Mouse (Mus musculus) mature B cell (primary cell): ENCODE results near the gene Zzz3.

Experiments
- in situ Hi-C: fragments of 300-500 bp; cut with MboI; formaldehyde crosslinking; loops from 2 replicates; pipeline ENCODE4 v1.14.3; 2019

Gene Zzz3

GRCm38 (mm10) chr3:152466849-152467248 lies 71.6 kb downstream of the Zzz3 start:
- in situ Hi-C loops: loop anchor here (25.0 kb wide), 1 partner anchor 270 kb away; no protein-coding TSS in a partner anchor

GRCm38 (mm10) chr3:152467312-152467711 lies 72.0 kb downstream of the Zzz3 start:
- in situ Hi-C loops: loop anchor here (25.0 kb wide), 1 partner anchor 270 kb away; no protein-coding TSS in a partner anchor

- in situ Hi-C loops: loop anchor here (25.0 kb wide), 1 partner anchor 269 kb away; no protein-coding TSS in a partner anchor
Measured at GRCm38 (mm10) chr3:152468032-152468431, 72.8 kb downstream of the Zzz3 start.

- in situ Hi-C loops: loop anchor here (25.0 kb wide), 1 partner anchor 269 kb away; no protein-coding TSS in a partner anchor
Measured at GRCm38 (mm10) chr3:152468569-152469041, 73.3 kb downstream of the Zzz3 start.

GRCm38 (mm10) chr3:152469423-152470200 lies 74.3 kb downstream of the Zzz3 start:
- in situ Hi-C loops: loop anchor here (25.0 kb wide), 1 partner anchor 268 kb away; no protein-coding TSS in a partner anchor

- in situ Hi-C loops: loop anchor here (25.0 kb wide), 1 partner anchor 267 kb away; no protein-coding TSS in a partner anchor
Measured at GRCm38 (mm10) chr3:152470347-152470746, 75.1 kb downstream of the Zzz3 start.

- in situ Hi-C loops: loop anchor here (25.0 kb wide), 1 partner anchor 265 kb away; no protein-coding TSS in a partner anchor
Measured at GRCm38 (mm10) chr3:152472676-152473075, 77.4 kb downstream of the Zzz3 start.

- in situ Hi-C loops: loop anchor here (25.0 kb wide), 1 partner anchor 263 kb away; no protein-coding TSS in a partner anchor
Measured at GRCm38 (mm10) chr3:152474582-152475277, 79.5 kb downstream of the Zzz3 start.

GRCm38 (mm10) chr3:152475278-152475669 lies 80.0 kb downstream of the Zzz3 start:
- in situ Hi-C loops: no loop called here

GRCm38 (mm10) chr3:152475894-152476293 lies 80.6 kb downstream of the Zzz3 start:
- in situ Hi-C loops: no loop called here

GRCm38 (mm10) chr3:152477796-152478527 lies 82.7 kb downstream of the Zzz3 start:
- in situ Hi-C loops: no loop called here

- in situ Hi-C loops: no loop called here
Measured at GRCm38 (mm10) chr3:152478599-152479435, 83.5 kb downstream of the Zzz3 start.

GRCm38 (mm10) chr3:152480336-152480735 lies 85.1 kb downstream of the Zzz3 start:
- in situ Hi-C loops: no loop called here

GRCm38 (mm10) chr3:152482182-152482581 lies 86.9 kb downstream of the Zzz3 start:
- in situ Hi-C loops: no loop called here

- in situ Hi-C loops: no loop called here
Measured at GRCm38 (mm10) chr3:152483800-152484199, 88.5 kb downstream of the Zzz3 start.

- in situ Hi-C loops: no loop called here
Measured at GRCm38 (mm10) chr3:152484206-152484605, 88.9 kb downstream of the Zzz3 start.

GRCm38 (mm10) chr3:152488964-152489363 lies 93.7 kb downstream of the Zzz3 start:
- in situ Hi-C loops: no loop called here

- in situ Hi-C loops: no loop called here
Measured at GRCm38 (mm10) chr3:152490423-152490822, 95.2 kb downstream of the Zzz3 start.

GRCm38 (mm10) chr3:152492241-152492640 lies 97.0 kb downstream of the Zzz3 start:
- in situ Hi-C loops: no loop called here

- in situ Hi-C loops: no loop called here
Measured at GRCm38 (mm10) chr3:152493813-152494212, 98.5 kb downstream of the Zzz3 start.
